Comparison of ENCODE assay signal across 9 mouse cellular contexts in the genomic region with DNA sequence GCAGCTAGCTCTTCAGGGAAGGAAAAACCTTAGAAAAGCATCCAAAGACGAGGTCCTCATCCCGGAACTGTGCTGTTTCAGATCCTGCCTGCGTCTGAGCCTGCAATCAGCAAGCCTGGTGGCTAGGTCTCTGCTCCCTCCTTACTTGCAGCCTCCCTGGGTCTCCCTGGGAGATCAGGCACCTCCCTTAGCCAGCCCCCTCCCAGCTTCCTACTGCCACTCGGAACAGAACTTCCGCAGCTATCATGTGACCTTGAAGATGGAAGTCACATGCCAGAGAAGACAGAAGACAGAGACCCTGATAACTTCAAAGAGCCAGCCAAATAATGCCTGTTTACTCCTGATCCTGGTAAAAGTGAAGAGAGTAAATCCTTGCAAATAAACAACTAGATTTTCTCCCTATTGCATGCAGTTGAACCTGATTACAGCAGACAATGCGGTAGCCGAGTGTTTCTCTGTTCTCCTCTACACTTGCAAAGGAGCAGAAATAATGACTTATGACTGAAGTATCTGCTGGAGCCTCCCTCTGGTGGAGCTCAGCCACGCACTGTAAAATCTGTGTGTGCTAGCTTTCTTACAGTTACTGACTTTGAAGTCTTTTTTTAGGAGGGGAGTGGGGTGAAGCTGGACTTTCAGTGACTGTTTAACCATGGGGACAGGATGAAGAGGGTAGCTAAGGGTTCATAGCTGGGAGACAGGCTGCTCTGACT. TPM values are rescaled to one million over a fixed set of nuclear protein-coding genes. Genes with fewer than 3 reads are reported as not detected.
DNase-seq lines count a peak whose midpoint lies in the region; ATAC-seq lines count a peak whose summit lies in the region.
"Had no signal": no experiment of that assay in that cellular context is flagged by ENCODE, and none has a peak within 500 bp of the region (broad histone marks: within the 10 kb centered on the region; RNA-seq: fewer than 3 reads in every experiment).

No protein-coding gene starts in this region.

- peak overlapping the region; percentile 47; the same call in 1 of the 2 replicates for H3K27ac ChIP-seq in heart, embryonic 15.5 days
- no peak overlapping the region for H3K27ac ChIP-seq in forebrain, embryonic 12.5 days
- H3K27ac ChIP-seq: midbrain, embryonic 12.5 days had no signal

- 29% methylated on average over 8 of the region's 8 CpGs for WGBS in heart, embryonic 15.5 days
- 70% methylated on average over 8 of the region's 8 CpGs for WGBS in forebrain, embryonic 12.5 days

- peaks cover 22% of the 10 kb centered on the region for H3K4me1 ChIP-seq in heart, embryonic 15.5 days (replicated peaks)
- H3K4me1 ChIP-seq in forebrain, embryonic 12.5 days, result peaks cover 9% of the 10 kb centered on the region; the same call in 1 of the 2 replicates

- H3K36me3 ChIP-seq in heart, embryonic 15.5 days, result no peaks in the 10 kb centered on the region
- no peaks in the 10 kb centered on the region for H3K36me3 ChIP-seq in forebrain, embryonic 12.5 days (replicated peaks)
- H3K36me3 ChIP-seq: midbrain, embryonic 12.5 days had no signal

- ATAC-seq in heart, embryonic 15.5 days (replicated peaks; ENCODE audit: insufficient number of reproducible peaks, insufficient read depth, low FRiP score, low read depth), result 0 out of 2 replicates have a peak, but pooled peaks have one; percentile 36
- ATAC-seq in cerebellum, adult (ENCODE audit: insufficient number of reproducible peaks, low FRiP score, low TSS enrichment), result no peak
- ATAC-seq in forebrain, embryonic 12.5 days (ENCODE audit: low FRiP score), result no peak

- no peaks in the 10 kb centered on the region for H3K9me3 ChIP-seq in heart, embryonic 15.5 days (replicated peaks)
- H3K9me3 ChIP-seq in forebrain, embryonic 12.5 days, result no peaks in the 10 kb centered on the region
- H3K9me3 ChIP-seq: midbrain, embryonic 12.5 days had no signal

- peak overlapping the region; percentile 33 for H3K4me3 ChIP-seq in heart, embryonic 15.5 days
- no peak overlapping the region for H3K4me3 ChIP-seq in forebrain, embryonic 12.5 days (replicated peaks)
- H3K4me3 ChIP-seq: midbrain, embryonic 12.5 days had no signal

- H3K27me3 ChIP-seq in heart, embryonic 15.5 days, result no peaks in the 10 kb centered on the region
- H3K27me3 ChIP-seq in forebrain, embryonic 12.5 days, result no peaks in the 10 kb centered on the region
- H3K27me3 ChIP-seq: midbrain, embryonic 12.5 days had no signal

- H3K4me2 ChIP-seq in heart, embryonic 15.5 days, result peak overlapping the region; percentile 58
- no peak overlapping the region for H3K4me2 ChIP-seq in forebrain, embryonic 12.5 days
- H3K4me2 ChIP-seq: midbrain, embryonic 12.5 days had no signal

- H3K9ac ChIP-seq in heart, embryonic 15.5 days, result peak overlapping the region; percentile 27
- no peak overlapping the region for H3K9ac ChIP-seq in forebrain, embryonic 12.5 days
- H3K9ac ChIP-seq: midbrain, embryonic 12.5 days had no signal

- DNase-seq in ovary, postnatal 36 days (ENCODE audit: low spot score), result peak; percentile 48
- DNase-seq in ovary, postnatal 14 days (ENCODE audit: low spot score), result no peak
- peak; percentile 30 to 52 for DNase-seq in adrenal gland, postnatal 36 days
- DNase-seq in liver, result peak; percentile 45
- DNase-seq in skeletal muscle tissue, adult 2 months (ENCODE audit: low read depth, low spot score), result peak; percentile 72

RNA-seq across cellular contexts. Expression of a gene that starts 22.7 kb away (rescaled TPM):
- total RNA-seq in adrenal gland, postnatal 36 days (2021), result 100 to 1,000 TPM; 139 to 142 TPM
- polyA plus RNA-seq in heart, embryonic 15.5 days (2015; fragmentation: Nextera tagmentation; extraction: Ambion mirVana), result 25.1 and 29.3 TPM in 2 replicates
- polyA plus RNA-seq in forebrain, embryonic 12.5 days (2016; fragmentation: Nextera tagmentation; extraction: Ambion mirVana), result 46.7 and 48.8 TPM in 2 replicates
